Mouse (Mus musculus): ENCODE measurements around the gene Far1. TPM values are rescaled to one million over a fixed set of nuclear protein-coding genes. Genes with fewer than 3 reads are reported as not detected.

Gene Far1
- total RNA-seq, 2 experiments from 2014 or later: 23.6 to 25.2 TPM

DNA sequence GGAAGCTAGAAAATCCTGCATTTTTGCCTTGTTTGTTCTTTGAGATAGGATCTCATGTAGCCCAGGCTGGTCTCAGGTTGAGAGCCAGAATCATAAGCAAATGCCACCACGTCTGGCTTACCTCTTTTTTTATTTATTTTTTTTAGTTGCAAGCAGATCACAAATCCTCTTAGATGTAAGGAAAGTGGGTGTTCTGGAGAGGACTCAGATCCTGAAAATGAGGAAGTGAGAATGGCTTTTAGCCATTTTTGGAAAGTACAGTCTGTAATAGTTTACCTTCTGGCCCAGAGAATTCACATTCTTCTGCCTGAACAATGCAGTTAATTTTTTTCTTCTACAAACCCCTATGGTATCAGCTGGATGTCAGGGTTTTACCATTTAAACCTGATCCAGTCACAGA is 42.5 kb downstream of the Far1 start:
- no peak for DNase-seq (ENCODE audit: low spot score)
- intact Hi-C loops (cut with DNase I): no loop called here

DNA sequence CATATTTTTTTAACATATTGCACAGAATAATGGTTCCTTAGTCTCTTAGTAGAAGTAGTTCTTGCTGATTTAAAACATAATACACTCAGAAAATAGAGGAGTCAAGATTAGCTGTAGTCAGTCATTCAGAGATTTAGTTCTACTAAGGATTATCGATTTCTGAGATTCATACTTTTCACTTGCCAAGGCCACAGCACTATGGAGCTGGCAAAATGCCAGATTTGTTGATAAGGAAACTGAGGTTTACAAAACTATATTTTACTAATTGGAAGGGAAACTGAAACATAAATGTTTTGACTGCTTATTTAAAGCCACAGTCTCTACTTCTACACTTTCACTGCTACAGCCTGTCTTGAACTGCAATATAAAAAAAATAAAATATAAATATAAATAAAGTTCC is 53.3 kb downstream of the Far1 start:
- intact Hi-C loops (cut with DNase I): no loop called here
- DNase-seq (ENCODE audit: low spot score): no peak

DNA sequence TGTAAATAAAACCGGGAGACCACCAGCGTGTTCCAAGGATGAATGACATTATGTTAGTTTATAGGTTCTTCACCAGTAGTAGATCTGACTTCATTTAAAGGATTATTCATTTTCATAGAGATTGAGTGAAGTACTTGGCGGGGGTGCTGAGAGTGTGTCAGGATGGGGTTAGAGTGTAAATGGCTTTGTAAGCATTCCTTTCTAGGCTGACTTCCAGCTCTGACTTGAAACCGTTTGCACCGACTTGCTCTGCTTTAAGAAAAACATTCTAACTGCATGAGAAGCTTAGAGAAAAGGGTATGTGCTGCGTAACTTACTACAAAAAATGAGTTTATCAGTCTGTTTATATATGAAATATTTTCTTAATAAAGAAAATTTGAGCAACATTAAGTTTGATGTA is 57.5 kb downstream of the Far1 start:
- no peak for DNase-seq (ENCODE audit: low spot score)
- intact Hi-C loops (cut with DNase I): no loop called here

DNA sequence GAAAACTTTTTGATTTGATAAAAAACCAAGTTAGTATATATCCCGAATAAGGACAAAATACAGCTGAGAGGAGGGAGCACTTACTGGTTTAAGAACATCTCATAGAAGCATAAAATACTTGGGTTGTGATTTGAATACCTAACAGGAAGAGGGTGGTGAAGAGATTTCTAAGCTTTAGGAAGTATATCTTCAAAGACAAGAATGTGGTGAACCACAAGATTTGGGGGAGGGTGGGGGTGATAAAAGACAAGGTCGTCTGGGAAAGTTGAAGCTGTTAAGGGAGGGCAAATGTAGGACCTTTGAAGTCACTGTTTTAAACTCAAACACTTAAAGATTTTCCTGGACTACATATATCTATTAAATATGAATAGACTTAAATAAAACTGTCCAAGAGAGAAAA is 59.1 kb downstream of the Far1 start:
- no peak for DNase-seq (ENCODE audit: low spot score)
- intact Hi-C loops (cut with DNase I): no loop called here

DNA sequence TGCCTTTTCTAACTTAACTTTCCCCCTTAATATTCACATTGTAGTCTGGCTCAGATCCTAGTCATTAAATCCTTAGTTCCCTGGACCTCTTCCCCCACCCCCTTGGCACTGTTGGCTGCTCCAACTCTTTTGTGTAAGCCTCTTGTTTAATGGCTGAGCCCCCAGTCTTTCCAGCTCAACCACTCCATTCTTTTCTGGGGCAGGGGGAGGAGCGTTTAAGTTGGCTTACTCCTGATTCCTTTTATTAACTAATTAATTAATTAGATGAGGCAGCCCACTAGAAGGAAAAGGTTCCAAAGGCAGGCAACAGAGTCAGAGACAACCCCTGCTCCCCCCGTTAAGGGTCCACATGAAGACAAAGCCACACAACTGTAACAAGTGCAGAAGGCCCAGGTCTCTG is 68.5 kb downstream of the Far1 start:
- intact Hi-C loops (cut with DNase I): no loop called here
- DNase-seq (ENCODE audit: low spot score): no peak

DNA sequence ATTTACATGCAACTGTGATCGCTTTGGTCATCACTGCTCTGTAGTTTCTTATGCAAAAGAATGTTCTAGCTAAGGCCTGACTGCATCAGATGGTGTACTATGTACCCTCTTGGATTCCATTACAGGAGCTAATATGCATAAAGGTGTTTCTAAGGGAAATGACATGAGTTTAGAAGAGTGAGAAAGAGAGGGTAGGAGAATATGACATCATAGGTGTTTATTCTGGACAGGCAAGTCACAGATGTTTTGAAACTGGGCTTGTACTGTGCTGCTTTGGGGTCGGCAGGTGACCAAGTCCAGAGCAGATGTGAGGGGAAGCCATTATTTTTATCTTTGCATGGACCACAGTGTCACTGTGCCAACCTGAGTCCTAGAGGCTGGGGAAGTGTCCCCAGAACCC is 75.6 kb downstream of the Far1 start:
- intact Hi-C loops (cut with DNase I): no loop called here
- no peak for DNase-seq (ENCODE audit: low spot score)

DNA sequence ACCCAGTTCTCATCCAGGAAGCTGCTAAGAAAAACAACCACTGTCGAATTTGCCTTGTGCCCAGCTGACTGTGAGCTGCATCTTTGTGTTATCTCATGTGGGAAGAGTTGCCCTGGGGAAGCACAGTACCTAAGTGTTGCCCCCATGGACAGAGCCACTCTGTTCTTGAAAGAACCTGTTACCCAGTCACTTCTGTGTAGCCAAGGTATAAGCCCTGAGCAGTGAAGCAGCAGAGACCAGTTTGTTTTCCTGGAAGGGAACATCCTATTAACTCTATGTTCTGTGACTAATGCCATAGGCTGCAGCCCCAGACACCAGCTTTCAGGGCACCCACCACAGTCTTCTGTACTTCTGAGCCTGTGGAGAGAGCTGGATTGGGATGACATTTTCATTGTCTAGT is 76.7 kb downstream of the Far1 start:
- intact Hi-C loops (cut with DNase I): loop anchor here (5.0 to 10.0 kb wide), 2 partner anchors 73 to 156 kb away; no protein-coding TSS in a partner anchor
- no peak for DNase-seq (ENCODE audit: low spot score)

DNA sequence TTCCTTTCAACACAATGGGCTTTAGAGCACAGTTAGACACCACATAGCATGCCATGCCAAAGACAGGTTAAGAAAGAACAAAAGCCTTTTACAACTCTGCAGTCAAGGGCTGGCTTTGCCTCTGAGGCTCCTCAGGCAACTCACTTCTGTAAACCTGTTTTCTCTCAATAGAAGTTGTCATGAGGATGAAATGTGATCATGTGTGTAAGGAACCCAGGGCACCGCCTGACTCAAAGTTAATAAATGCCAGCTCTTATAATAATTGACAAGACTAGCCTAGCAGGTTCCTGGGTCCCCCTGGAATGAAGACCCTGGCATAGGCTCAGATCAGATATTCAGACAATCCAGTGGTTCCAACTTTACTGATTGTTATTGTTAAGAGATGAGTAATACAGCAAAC is 77.5 kb downstream of the Far1 start:
- intact Hi-C loops (cut with DNase I): loop anchor here (5.0 to 10.0 kb wide), 2 partner anchors 74 to 156 kb away; no protein-coding TSS in a partner anchor
- no peak for DNase-seq (ENCODE audit: low spot score)

DNA sequence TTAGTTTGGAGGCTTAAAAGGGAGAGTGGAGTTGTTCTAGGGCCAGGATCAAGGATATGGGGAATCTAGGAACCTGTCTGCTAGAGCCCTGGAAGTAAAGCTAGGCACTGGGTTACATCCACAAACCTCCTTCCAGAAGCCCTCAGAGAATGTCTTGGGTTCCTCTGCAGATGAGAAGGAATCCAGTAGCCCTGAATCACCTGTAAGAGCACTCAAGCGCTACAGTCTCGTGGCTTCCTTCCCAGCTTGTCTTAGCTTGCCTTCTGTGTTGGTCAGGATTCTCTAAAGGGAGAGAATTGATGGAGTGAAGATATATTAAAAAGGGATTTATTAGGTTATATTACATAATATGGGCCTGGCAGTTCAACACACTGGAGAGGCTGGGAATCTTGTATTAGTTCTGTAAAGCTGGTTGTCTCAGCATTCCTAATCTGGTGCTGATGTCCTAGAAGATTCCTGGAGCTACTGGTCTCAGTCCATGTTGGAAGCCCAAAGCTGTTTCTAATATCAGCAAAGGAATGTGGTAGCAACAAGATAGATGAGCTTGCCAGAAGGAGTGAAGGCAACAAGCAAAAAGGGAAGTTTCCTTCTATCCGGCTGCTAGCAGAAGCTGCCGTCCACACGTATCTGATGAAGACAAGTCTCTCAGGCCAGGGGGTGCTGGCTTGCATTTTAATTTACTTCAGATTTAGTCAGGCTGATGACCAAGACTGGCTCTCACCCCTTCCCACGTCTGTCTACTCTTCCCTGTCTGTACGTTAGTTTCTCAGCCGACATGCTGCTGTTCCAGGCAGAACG is 78.1 kb downstream of the Far1 start:
- intact Hi-C loops (cut with DNase I): loop anchor here (5.0 to 10.0 kb wide), 2 partner anchors 74 to 157 kb away; no protein-coding TSS in a partner anchor
- no peak for DNase-seq (ENCODE audit: low spot score)

DNA sequence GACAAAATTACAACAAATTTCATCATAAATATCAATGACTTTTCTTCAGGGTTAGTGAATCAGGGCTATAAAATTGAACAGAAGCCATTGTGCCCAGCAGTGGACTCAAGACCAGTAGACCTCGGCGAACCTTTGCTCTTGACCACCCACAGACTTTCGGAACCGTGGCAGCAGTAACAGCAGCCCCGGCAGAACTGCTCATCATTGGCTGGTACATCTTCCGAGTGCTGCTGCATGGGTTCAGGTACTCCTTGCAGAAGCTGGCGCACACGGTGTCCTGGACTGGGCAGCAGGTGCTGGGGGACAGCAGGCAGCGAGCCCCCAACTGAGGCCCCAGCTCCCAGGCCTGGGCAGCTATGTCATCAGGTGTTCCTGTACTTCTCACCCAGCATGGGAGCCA is 79.1 kb downstream of the Far1 start:
- no peak for DNase-seq (ENCODE audit: low spot score)
- intact Hi-C loops (cut with DNase I): loop anchor here (5.0 to 10.0 kb wide), 2 partner anchors 75 to 158 kb away; no protein-coding TSS in a partner anchor

DNA sequence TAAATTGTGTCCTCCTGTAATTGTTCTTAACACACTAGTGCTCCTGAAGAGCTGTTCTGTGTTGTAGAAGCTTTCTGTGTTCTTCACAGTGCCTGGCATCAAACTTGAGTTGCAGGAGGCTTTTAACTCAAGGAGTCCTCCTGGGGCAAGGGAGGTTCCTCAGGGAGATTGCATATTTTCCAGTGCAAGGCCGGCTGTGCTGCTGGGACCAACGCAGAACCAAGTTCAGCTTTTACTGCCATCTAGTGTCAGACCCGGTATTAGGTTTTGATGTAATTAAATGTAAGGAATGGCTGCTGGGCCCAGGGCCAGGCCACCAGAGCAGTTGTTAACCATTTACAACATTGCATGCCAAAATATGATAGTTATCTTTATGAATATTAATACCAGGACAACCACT is 80.7 kb downstream of the Far1 start:
- intact Hi-C loops (cut with DNase I): loop anchor here (1.0 to 10.0 kb wide), 3 partner anchors 77 to 216 kb away; no protein-coding TSS in a partner anchor
- DNase-seq (ENCODE audit: low spot score): no peak

DNA sequence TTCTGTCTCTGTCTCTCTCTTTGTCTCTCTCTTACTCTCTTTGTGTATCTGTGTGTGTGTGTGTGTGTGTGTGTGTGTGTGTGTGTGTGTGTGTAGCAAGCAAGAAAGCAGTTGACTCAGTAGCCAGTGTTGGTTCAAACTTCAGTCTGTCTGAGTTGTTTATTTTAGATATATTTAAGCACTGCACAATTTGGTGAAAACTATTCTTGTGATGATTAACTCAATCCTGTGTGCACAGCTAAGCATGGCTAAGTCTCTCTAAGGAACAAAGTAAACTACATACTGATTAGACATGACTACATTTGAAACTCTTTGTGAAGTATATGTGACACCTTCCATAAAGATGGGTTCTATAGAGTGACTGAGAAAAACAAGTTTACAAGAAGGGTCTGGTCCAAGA is 83.6 kb downstream of the Far1 start:
- intact Hi-C loops (cut with DNase I): loop anchor here (10.0 kb wide), 1 partner anchor 162 kb away; no protein-coding TSS in a partner anchor
- DNase-seq (ENCODE audit: low spot score): no peak

DNA sequence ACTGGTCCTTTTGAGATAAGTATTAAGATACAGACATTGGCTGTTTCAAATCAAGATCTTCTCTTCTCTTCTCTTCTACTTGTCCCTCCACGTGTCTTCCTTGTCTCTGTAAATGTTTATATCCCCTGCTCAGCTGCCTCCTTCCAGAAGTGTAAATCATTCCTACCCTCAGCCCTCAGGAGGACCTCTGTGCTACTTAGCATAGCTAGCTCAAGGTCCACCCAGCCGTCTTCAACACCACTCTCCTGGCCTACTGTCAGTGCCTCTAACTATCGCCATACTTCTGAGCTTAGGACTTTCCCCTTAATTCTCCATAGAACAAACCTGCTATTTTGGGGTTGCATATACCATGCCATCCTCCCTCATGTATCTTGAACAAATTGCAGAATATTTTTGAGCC is 88.2 kb downstream of the Far1 start:
- DNase-seq (ENCODE audit: low spot score): no peak
- intact Hi-C loops (cut with DNase I): no loop called here

DNA sequence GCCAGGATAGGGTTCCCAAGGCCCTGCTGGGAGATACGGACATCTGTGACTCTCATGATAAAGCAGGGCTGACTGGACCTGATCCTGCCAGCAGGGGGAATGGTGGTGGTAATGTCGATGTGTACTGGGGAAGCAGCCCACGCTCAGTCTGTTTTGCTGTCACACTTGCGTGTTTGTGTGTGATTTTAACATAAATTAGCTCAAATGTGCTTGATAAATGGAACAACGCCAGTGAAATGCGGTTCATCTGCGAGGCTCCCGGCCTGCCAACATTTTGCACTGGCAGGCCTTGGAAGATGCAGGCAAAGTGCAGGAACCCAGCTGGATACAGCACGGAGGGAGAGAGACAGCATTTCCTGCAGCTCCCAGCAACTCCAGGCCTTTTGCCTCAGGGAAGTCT is 94.3 kb downstream of the Far1 start:
- no peak for DNase-seq (ENCODE audit: low spot score)
- intact Hi-C loops (cut with DNase I): loop anchor here (2.0 kb wide), 1 partner anchor 413 kb away; no protein-coding TSS in a partner anchor

DNA sequence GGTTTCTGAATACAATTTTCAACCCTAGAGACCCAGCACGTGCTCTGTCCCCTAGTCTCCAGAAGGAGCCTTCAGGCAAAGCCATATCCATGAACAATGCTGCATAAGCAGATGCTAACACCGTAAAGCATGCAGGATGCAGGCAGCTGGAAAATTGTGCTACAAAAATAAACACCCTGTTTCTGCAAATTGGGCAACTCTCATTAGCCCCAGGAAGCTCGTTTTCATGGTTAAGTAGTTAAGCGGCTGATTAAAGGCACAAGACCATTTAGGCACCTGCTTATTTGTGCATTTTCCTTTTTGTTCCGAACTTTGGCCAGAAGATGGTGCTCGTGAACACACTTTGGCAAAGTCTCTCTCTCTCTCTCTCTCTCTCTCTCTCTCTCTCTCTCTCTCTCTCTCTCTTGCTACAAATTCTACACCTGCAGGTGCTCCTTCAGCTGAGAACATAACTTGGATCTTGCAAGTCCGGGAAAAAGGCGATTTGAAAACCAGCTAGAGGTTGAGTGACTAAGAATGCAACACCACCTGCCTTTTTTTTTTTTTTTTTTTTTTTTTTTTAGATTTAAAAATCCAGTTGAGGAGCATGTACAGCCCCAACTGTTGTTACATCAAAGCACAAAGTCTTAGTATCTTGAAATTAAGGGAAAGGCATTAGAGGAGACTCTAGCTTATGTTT is 95.5 kb downstream of the Far1 start:
- intact Hi-C loops (cut with DNase I): loop anchor here (2.0 kb wide), 1 partner anchor 412 kb away; no protein-coding TSS in a partner anchor
- DNase-seq (ENCODE audit: low spot score): no peak

DNA sequence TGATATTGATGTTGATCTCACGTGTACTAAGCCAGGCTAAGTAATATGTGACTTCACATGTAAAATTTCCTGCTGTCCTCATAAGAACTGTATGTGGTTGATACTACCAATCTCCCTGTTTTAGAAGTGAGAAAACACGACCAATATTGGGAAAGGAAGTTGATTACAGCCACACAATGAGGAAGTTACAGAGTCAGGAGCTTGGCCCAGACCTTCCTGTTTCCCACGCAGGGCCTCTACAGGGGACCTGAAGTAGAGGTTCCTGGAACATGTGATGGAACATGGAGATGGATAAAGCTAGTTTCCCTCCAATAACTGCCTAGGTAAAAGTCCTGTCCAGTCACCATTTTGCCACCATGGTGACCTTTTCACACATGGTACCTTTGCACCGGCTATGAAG is 99.0 kb downstream of the Far1 start:
- no peak for DNase-seq (ENCODE audit: low spot score)
- intact Hi-C loops (cut with DNase I): loop anchor here (5.0 kb wide), 1 partner anchor 145 kb away; no protein-coding TSS in a partner anchor

DNA sequence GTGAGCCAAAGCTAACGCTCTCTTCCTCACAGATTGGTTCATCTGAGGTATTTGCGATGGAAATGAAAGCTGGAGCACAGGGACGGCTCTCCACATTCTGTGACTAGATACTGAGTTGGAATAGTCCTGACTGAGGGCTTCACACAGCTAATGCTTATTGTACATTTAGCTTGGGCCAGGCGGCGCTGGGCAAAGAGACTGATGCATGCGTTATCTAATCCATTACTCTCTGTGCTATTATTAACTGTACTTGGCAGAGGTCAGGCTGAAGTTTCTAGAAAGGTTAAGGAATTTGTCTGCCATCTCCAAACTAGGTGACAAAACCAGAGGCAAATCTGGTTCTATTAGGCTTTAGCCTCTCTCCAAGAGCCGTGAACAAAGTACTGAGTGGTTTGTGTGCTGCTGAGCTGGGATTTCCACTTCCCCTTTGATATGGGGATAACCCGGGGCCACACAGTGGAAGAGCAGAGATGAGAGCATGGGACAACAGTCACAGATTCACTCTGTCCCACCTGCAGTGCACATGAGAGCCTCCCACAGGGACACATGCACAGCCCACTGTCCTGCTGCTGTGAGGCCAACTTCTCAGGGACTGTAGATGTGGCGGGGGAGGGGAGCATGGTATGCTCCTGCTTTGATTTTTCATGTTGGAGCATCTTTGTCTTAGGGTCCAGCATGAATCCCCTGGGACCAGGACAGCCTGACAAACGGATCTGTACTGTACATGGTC is 100.7 kb downstream of the Far1 start:
- intact Hi-C loops (cut with DNase I): loop anchor here (5.0 kb wide), 1 partner anchor 143 kb away; no protein-coding TSS in a partner anchor
- DNase-seq (ENCODE audit: low spot score): no peak

DNA sequence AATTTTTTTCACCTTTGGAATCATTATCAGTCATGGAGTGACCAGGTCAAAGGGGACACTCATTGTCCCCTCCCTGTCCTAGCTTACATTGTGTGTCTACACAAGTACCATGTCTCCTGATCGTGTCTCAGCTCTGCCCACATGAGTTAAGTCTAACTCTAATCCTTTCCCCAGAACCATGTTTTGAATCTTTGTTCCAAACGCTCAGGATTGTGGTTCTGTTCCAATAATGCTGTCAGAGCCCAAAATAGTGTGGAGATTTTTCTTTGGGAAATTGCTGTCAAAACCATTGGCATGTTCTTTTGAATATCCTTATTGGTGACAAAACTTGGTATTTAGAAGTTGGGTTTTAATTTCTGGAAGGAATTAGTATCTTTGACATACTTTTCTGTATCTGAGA is 105.5 kb downstream of the Far1 start:
- intact Hi-C loops (cut with DNase I): no loop called here
- no peak for DNase-seq (ENCODE audit: low spot score)

DNA sequence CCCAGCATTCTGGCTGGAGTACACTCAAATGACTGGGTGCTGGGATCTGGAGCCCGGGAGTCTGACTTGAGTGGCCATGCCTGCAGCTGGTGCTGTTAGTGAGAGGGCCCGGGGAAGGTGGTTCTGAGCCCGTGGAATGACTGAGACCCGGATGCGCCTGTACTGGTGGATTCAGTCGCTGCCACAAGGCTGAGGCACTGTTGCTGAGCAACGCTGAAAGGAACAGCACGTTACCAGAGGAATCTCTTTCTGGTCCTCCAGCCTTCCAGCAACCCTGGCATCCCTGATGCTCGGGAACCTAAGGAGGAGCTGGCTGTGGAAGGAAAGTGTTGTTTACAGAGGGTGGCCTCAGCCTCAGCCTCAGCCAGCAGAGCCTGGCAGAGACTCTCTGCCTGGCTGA is 106.1 kb downstream of the Far1 start:
- DNase-seq (ENCODE audit: low spot score): no peak
- intact Hi-C loops (cut with DNase I): no loop called here
